Mouse (Mus musculus) cerebellum, adult 2 months (tissue): ENCODE measurements around the gene Mrpl58.

Experiments used
- CTCF ChIP-seq: fragments of 200-500 bp; IDR thresholded peaks from 2 replicates; pipeline ENCODE4 v1.5.1; 2011; ENCODE audit warnings: low read depth, mild to moderate bottlenecking, control low read depth, low read length, moderate library complexity, borderline replicate concordance; ENCODE audit not compliant: insufficient read depth
- POLR2A ChIP-seq: fragments of 200-500 bp; IDR thresholded peaks from 2 replicates; pipeline ENCODE4 v1.6.1; 2011; ENCODE audit warnings: low read length, control low read depth, borderline replicate concordance; ENCODE audit not compliant: insufficient read depth

GRCm38 (mm10) chr11:115448998-115449397, 45.4 kb downstream of the Mrpl58 start:
- TF ChIP-seq POLR2A (no peak), CTCF (no peak)
